Mouse (Mus musculus): ENCODE measurements around the gene Urb2.
"Not testable (repeated sequence)": the region's sequence is repeated elsewhere in the genome, so short reads cannot be mapped to it uniquely, and the experiment has no call there.

The Urb2 gene

GRCm38 (mm10) chr8:124021237-124022227 lies at the start of gene Urb2, which contains the start of gene Taf5l:
TSS of gene Urb2 (plus strand) at chr8:124021508.
TSS of gene Taf5l (minus strand) at chr8:124021397.
- peak; percentile 96 for DNase-seq

DNA sequence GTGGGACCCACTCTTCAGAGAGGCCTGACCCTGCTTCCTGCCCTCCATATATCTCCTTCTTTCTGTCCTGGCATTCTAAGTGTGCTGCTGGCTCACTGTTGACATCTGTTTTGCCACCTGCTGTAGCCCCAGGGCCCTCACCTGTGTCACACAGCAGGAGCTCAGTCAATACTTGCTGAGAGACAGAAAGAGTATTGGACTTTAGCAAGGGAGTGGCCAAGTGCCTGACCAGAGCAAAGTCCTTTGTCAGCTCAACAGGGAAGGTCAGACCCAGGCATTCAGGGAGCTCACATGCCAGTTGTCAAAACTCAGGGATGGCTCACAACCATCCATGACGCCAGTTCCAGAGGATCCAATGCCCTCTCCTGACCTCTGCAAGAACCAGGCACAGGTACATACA lies 47.8 kb upstream of the Urb2 start:
- no peak for DNase-seq

GRCm38 (mm10) chr8:123977499-123977898 lies 43.8 kb upstream of the Urb2 start:
- DNase-seq = no peak

- peak; percentile 80 for DNase-seq
Measured at GRCm38 (mm10) chr8:123978166-123978838, 43.0 kb upstream of the Urb2 start.

DNA sequence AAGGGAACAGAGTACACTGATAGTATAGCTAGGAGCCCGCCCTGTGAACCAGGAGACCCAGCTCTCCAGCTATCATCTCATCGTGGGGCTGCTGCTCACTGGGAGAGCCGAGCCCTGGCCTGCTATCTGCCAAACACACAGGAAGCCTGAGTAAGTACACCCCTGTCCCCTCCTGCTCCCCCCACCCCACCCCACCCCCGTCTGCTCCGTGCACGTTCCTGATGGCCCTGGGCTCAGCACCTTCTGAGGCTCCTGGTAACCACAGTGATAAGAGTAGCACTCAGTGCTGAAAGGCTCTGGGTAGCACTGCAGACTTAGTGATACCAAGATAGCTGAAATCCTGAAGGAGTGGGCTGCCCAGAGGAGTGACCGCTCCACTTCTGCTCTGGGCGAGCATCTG lies 42.4 kb upstream of the Urb2 start:
- no peak for DNase-seq

DNA sequence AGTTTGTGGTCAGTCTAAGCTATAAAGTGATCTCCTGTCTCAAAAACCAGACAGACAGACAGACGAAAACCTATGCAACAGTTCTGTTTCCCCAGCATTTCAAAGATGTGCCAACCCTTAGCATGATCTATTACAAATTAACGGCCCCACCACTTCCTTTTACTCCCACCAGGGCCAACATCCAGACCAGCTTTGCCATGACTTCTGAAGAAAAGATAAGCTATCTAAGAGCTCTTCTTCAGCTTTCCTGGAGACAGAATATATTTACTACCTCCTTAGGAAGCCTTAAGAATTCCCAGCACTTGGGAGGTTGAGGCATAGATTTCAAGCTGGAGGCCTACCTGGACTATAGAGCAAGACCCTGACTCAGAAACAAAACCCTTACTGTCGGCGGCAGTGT lies 41.1 kb upstream of the Urb2 start:
- no peak for DNase-seq

GRCm38 (mm10) chr8:123981674-123982073 lies 39.6 kb upstream of the Urb2 start:
- peak; percentile 19 for DNase-seq

DNA sequence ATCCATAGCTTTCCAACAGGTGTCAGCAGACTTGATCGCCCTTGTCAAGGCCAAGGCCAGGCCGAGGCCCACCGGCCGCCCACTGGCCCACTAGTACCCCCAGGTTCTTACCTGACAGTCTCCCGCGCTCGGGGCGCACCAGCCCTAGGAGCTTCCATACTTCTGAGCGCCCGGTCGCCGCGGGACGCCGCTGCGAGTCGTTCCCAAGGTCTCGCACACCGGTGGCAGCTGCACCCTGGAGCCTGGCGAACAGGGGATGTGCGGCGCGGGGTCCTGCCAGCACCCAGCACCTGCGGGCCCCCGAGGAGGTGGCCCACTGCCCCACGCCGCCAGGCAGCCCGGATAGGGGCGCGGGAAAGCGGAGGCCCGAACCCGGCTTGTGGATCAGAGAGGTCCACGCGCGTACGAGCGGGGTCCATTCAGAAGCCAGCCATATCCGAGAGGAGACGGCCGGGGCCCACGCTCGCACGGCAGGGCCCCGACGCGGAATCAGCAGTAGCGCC lies 39.0 kb upstream of the Urb2 start:
- DNase-seq = no peak

- peak; percentile 94 for DNase-seq
Measured at GRCm38 (mm10) chr8:123982826-123983400, 38.4 kb upstream of the Urb2 start, which contains the start of gene Abcb10. TSS of gene Abcb10 (minus strand) at chr8:123983122.

DNA sequence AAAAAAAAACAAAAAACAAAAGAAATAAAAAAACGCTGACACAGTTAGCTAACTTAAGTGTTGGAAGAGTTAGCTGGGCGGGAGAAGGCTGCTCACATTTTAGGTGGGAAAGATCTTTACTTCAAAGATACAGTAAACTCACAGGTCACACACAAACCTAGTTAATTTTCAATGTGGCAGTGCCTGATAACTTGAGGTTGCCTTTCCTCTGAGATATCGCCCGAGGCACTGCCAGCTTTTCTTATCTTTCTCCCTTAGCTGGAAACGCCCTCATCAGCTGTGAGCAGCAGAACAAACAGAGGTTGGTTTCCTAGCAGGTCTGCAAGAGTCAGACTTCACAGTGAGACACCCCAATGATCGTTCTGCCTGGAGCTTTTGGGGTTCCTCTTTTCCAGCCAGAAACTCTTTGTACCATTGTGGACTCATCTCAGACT lies 32.7 kb upstream of the Urb2 start:
- DNase-seq = no peak

- no peak for DNase-seq
Measured at GRCm38 (mm10) chr8:123989128-123989527, 32.2 kb upstream of the Urb2 start.

- DNase-seq = no peak
Measured at GRCm38 (mm10) chr8:123990277-123991049, 30.8 kb upstream of the Urb2 start.

- DNase-seq = peak; percentile 26
Measured at GRCm38 (mm10) chr8:123992587-123992986, 28.7 kb upstream of the Urb2 start.

- no peak for DNase-seq
Measured at GRCm38 (mm10) chr8:123993597-123993996, 27.7 kb upstream of the Urb2 start.

DNA sequence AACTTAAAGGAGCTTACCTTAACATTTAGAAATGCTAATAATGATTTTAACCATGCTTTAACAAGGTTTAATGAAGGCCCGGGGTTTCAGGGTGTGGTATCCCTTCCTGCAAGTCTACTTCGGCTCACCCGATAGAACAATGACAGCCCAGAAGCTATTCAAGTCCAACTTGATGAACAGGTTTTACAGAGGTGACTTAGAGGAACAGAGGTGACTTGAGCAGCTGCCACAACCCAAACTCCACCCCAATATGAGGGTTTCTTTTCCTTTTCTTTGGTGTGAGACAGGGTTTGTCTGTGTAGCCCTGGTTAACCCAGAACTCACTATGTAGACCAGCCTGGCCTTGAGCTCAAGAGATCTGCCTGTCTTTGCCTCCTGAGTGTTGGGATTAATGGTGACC lies 27.3 kb upstream of the Urb2 start:
- DNase-seq = no peak

- DNase-seq = no peak
Measured at GRCm38 (mm10) chr8:123999568-123999967, 21.7 kb upstream of the Urb2 start.

DNA sequence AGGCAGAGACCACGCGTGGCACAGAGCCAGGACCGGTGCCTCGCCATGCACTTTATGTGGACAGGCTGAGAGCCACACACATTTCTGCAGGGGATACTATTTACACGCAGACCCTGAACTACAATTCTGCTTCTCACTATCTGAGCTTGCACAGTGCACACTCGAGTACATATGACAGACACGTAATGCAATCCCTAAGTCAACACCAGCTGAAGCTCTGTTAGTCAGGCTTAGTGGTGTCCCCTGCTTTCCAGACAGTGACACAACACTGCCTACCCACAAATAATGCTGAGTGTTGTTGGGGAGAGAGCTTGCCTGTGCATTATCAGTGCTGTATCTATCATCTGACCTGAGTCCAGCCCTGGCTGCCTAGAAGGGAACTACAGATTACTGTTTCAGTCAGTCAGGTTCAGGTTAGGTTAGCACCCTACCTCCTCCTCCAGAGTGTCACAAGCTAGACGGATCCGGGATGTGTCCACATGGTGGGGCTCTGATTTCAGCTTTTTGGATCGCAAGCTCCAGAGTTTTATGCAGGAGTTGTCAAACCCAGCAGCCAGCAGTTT lies 18.7 kb upstream of the Urb2 start:
- no peak for DNase-seq

- DNase-seq = no peak
Measured at GRCm38 (mm10) chr8:124007829-124008228, 13.5 kb upstream of the Urb2 start.

GRCm38 (mm10) chr8:124011580-124011979 lies 9.7 kb upstream of the Urb2 start:
- DNase-seq = no peak

- no peak for DNase-seq
Measured at GRCm38 (mm10) chr8:124011989-124012586, 9.2 kb upstream of the Urb2 start.

DNA sequence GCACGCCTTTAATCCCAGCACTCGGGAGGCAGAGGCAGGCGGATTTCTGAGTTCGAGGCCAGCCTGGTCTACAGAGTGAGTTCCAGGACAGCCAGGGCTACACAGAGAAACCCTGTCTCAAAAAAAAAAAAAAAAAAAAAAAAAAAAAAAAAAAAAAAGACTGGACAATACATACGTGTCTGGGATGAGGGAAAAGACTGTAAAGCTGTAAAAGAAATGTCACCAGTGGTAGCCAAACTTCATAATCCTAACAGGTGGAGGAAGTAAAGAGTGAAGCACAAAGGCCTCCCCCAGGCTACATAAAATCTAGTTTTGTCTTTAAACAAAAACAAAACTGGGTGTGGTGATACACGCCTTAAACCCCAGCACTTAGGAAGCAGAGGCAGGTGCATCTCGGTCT lies 7.0 kb upstream of the Urb2 start:
- not testable (repeated sequence) for DNase-seq

DNA sequence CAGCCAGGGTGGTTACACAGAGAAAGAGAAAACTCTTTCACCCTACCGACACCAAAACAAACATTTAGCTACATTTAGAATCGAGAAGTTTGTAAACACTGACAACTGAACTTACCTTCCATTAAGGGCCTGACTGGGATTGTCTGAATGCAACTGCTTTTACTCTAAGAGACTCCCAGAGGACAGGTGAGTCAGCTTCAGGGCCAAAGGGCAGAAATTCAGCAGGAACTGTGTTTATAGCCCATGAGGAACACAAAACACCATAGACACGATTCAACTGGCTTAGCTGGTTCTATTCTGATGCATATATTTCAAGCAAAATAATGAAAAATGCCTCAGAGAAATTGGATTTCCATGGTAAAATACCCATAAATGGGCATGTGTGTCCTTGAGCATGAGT lies 6.6 kb upstream of the Urb2 start:
- no peak for DNase-seq
